Mouse (Mus musculus) cortical plate, adult 2 months (tissue): ENCODE results near the gene Mllt10. TPM values are rescaled to one million over a fixed set of nuclear protein-coding genes. Genes with fewer than 3 reads are reported as not detected.

Source experiments
- H3K27ac ChIP-seq: fragments of 200-500 bp; 2 replicates; pipeline ENCODE4 v1.5.1; 2012; ENCODE audit warnings: low read length, control low read depth, inconsistent platforms; ENCODE audit not compliant: insufficient read depth
- H3K4me1 ChIP-seq: fragments of 200-500 bp; 2 replicates; pipeline ENCODE4 v1.6.1; 2011; ENCODE audit warnings: low read length; ENCODE audit not compliant: control insufficient read depth, insufficient read depth
- H3K4me3 ChIP-seq: fragments of 200-500 bp; 2 replicates; pipeline ENCODE4 v1.5.1; 2011; ENCODE audit warnings: mild to moderate bottlenecking, low read length, control low read depth; ENCODE audit not compliant: insufficient read depth
- CTCF ChIP-seq: fragments of 200-500 bp; IDR thresholded peaks from 2 replicates; pipeline ENCODE4 v1.5.1; 2011; ENCODE audit warnings: mild to moderate bottlenecking, control low read depth, low read length; ENCODE audit not compliant: insufficient read depth; ENCODE audit errors: extremely low read depth
- POLR2A ChIP-seq: fragments of 200-500 bp; IDR thresholded peaks from 2 replicates; pipeline ENCODE4 v1.6.1; 2011; ENCODE audit warnings: mild to moderate bottlenecking, low read length, control low read depth; ENCODE audit not compliant: insufficient read depth; ENCODE audit errors: extremely low read depth
- polyA plus RNA-seq: library from polyadenylated mRNA; depleted of rRNA; stranded (reverse); fragments of >200 nt; gene quantifications from 2 replicates; pipeline ENCODE4 v1.2.3, GENCODE M21; 2012

The Mllt10 gene
- polyA plus RNA-seq, 1 experiment = 38.0 TPM

DNA sequence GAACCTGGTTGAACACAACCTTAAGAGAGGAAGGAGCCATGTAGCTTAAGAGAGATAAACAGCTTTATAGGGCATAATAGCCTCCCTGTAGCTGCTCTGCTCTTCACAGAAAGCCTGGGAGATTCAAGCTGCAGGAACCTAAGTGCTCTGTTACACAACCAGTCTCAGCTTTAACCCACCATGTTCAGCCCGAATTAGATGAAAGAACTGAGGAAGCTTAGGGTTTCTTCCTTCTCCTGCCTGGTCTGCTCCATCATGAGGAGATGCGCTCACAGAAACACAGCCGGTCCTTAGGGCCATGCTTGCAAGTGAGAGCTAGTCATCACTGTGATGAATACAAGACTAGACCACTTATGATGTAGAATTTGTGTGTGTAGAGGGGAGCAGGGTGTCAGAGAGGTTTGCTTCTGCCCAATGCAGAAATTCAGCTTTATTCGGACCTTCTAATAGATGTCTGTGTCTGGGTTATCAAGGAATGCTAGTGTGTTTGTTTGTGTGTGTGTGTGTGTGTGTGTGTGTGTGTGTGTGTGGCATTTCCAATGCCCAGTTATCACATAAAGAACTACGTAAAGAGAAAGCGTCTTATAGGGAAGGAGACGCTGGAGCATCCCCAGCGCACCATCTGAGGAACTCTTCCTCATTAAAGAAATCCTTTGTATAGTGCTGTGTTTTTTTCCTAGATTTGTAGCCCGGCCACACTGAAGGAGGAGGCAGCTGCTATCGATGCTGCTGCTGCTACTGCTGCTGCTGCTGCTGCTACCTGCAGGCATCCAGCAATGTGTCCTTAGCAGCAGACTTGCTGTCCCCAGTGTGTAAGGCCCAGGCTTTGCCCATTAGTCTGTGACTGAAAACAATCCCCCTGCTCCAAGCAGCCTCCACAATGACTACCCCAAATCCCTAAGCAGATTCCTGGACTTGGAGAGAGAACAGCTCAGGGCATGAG lies 21.6 kb upstream of the Mllt10 start:
- Histone ChIP-seq H3K4me1 (no peaks in the 10 kb centered on the region), H3K4me3 (no peak overlapping the region), H3K27ac (no peak overlapping the region)
- no peak for TF ChIP-seq POLR2A

GRCm38 (mm10) chr2:18034371-18035250 lies 20.4 kb upstream of the Mllt10 start:
- Histone ChIP-seq H3K4me1 (no peaks in the 10 kb centered on the region), H3K4me3 (no peak overlapping the region), H3K27ac (no peak overlapping the region)
- TF ChIP-seq CTCF (no peak), POLR2A (no peak)

- no peak within 1 kb of the TSS for H3K27ac ChIP-seq
- no peak within 1 kb of the TSS for H3K4me3 ChIP-seq
- H3K4me1 ChIP-seq = no peaks in the 10 kb centered on the region
- no peak for TF ChIP-seq POLR2A
- TF ChIP-seq CTCF = no peak
These were observed 17.5 kb upstream of the Mllt10 start, which contains the start of gene A930004D18Rik for GRCm38 (mm10) chr2:18037491-18037890. TSS of gene A930004D18Rik (minus strand) at chr2:18037737.

DNA sequence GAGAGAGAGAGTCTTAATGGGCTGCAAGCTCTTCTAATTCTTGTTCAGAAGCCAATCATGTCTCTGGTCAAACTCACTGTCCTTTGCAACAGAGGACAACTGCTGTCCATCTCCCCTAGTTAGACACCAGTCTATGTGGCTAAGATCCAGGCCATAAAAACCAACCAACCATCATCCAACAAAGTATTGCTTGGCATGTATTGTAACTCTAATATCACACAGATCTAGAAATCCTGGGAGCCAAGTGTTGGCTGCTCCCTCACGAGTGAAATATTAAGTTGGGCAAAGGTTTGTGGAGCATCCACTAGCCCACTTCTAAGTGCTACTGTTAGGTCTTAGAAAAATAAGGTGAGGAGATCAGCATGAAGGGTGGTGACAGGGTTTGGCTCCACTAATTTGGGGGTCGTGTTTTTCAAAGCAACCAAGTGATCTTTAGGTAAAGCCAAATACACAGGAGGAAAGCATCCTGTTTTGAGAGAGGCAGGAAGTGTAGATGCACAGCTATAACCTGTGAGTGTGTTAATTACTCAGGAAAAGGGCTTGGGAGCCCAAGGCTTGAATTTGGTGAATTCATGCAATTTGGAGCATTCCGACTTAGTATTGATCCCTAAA lies 16.8 kb upstream of the Mllt10 start:
- no peak for TF ChIP-seq POLR2A
- no peak for TF ChIP-seq CTCF
- Histone ChIP-seq H3K4me1 (no peaks in the 10 kb centered on the region), H3K27ac (no peak overlapping the region), H3K4me3 (no peak overlapping the region)

DNA sequence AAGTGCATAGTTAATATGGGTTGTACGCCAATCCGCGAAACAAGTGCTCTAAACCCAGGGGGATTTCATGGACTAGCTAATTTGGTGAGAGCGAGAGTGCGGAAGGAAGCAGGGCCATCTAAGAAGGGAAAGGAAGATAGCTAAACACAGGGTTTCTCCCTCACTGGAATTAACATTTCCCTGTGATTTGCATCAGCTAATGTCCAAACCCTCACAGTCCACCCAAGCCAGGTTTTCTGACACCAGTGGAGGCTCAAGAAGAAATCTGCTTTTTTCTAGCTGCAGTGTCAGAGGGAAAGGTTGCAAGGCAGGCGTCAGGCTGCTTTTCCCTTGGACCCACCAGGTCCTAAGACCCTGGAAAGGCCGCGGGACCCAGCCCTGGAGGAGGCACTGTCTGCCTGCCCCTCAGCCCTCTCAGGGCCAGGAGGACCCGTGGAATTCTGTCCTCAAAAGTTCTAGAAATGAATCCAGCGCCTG lies 16.1 kb upstream of the Mllt10 start:
- no peak overlapping the region for H3K4me3 ChIP-seq
- H3K27ac ChIP-seq = no peak overlapping the region
- TF ChIP-seq POLR2A = no peak
- H3K4me1 ChIP-seq = no peaks in the 10 kb centered on the region

- H3K4me1 ChIP-seq = no peaks in the 10 kb centered on the region
- no peak overlapping the region for H3K4me3 ChIP-seq
- H3K27ac ChIP-seq = no peak overlapping the region
- TF ChIP-seq CTCF = no peak
- TF ChIP-seq POLR2A = no peak
These were observed 15.3 kb upstream of the Mllt10 start for GRCm38 (mm10) chr2:18039566-18040290.

- no peak overlapping the region for H3K27ac ChIP-seq
- no peak overlapping the region for H3K4me3 ChIP-seq
- no peaks in the 10 kb centered on the region for H3K4me1 ChIP-seq
- TF ChIP-seq CTCF (no peak), POLR2A (no peak)
These were observed 14.5 kb upstream of the Mllt10 start for GRCm38 (mm10) chr2:18040347-18041160.

DNA sequence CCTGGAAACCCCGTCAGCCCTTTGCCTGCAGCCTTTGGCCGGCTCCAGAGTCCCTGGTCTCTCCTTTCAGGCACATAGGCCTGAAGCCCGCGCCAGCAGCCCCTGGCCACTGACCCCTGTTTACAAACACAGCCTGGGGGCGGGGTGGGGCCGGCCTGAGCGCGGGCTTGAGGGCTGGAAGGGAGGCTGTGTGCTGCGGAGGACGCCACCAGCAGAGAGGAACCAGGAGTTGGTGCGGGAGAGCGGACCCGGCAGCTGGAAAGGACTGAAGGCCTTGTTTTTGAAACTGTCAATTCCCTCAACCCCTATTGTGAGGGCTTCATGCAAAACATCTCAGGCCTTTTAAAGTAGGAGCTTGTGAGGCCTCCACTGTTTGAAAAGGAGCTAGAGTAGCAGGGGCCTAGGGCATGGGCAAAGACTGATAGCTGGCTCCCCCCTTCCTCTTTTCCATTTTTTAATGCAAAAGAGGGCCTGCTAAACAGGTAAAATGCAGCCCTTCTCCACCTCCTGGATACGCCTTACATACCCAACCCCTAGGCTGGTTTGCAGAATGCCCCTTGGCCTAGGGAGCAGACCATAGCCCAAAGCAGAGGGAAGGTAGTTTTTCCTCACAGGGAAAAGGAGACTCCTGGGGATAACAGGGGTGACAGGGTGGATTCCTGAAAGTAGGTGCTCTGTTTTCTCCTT lies 13.7 kb upstream of the Mllt10 start:
- no peak for TF ChIP-seq POLR2A
- no peak for TF ChIP-seq CTCF
- no peak overlapping the region for H3K4me3 ChIP-seq
- H3K27ac ChIP-seq = no peak overlapping the region
- no peaks in the 10 kb centered on the region; the same call in 1 of the 2 replicates for H3K4me1 ChIP-seq
